Mouse (Mus musculus) heart, adult 9 months (tissue): Measurements from ENCODE around the gene Rab11fip5.

Experiments
- DNase-seq, 2 experiments: peaks; one replicate each; pipeline ENCODE4 v3.0.0; 2022; ENCODE audit warnings: low spot score in 2 of 2

The Rab11fip5 gene

DNA sequence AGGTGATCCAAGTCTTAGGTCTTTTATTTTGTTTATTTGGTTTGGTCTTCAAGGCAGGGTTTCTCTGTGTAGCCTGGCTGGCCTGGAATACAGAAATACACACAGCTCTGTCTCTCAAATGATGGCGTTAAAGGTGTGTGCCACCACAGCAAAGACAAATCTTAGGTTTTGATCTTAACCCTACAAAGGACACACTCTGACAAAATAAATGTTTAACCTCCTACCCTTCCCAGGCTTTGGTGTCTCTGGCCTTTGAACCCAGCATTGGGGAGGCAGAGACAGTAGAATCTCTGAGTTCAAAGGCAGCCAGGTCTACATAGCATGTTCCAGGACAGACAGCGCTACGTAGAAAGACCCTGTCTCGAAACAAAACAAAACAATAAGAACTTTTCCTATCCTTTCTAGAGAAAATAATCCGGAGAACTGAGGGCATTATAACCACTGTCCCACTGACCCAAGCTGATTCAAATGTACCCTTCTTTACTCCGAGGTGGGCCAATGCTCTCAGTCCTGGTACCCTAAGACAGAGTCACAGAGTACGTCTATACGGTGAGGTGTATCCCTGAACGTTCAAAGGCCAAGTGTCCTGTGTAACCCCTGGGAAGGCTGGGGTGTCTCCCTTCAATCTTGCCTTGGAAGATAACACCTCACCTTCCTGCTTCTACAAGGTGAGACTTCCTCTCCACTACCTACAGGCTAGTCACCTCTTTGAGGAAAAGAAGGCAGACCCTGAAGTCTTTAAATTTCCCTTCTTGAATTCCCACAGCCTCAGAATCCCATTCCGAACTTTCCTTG is 1.2 kb downstream of the Rab11fip5 start:
- DNase-seq, result no peak

- peak in 1 of 2 experiments; percentile 59 for DNase-seq
These were observed 1.9 kb downstream of the Rab11fip5 start for GRCm38 (mm10) chr6:85372496-85372895.

GRCm38 (mm10) chr6:85371859-85372405 is 2.5 kb downstream of the Rab11fip5 start:
- no peak for DNase-seq

GRCm38 (mm10) chr6:85370666-85371430 is 3.6 kb downstream of the Rab11fip5 start:
- DNase-seq, result no peak

DNA sequence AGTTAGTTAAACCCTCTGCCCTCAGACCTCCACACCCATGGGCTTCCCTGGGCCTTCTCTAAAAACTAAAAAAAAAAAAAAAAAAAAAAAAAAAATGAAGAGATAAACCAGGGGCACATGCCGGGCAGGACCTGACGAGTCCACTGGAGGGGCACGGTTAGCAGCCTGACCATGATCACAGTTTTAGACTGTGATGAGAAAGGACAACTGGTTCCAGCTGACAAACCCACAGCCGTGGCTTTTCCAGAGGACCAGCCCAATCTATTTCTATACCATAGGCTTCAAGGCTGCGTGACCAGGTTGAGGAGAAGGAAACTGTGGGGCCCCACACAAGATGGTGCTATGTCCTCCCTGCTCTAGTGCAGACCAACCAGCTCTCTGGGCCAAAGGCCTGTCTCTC is 4.4 kb downstream of the Rab11fip5 start:
- DNase-seq, result no peak

GRCm38 (mm10) chr6:85369181-85369860 is 5.1 kb downstream of the Rab11fip5 start:
- peak; percentile 87 to 90 for DNase-seq

DNA sequence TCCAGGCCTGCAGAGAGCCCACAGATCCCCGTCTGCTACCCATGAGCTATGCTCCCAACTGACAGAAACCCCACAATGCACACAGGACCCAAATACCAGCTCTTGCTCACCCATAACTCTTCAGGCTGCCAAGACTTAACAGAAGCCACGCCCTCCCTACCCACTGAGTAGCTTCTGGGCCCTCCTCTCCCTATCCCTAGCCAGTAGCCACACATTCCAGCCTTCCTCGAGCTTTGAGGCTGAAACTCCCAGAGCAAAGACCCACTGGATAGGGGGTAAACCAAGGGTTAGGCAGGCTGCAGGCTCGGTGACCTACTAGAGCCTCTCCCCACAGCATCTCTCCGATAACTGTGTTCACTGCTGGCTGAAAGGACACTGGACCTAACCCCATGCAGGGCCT is 5.7 kb downstream of the Rab11fip5 start:
- DNase-seq, result no peak

GRCm38 (mm10) chr6:85368166-85368565 is 6.3 kb downstream of the Rab11fip5 start:
- no peak for DNase-seq

DNA sequence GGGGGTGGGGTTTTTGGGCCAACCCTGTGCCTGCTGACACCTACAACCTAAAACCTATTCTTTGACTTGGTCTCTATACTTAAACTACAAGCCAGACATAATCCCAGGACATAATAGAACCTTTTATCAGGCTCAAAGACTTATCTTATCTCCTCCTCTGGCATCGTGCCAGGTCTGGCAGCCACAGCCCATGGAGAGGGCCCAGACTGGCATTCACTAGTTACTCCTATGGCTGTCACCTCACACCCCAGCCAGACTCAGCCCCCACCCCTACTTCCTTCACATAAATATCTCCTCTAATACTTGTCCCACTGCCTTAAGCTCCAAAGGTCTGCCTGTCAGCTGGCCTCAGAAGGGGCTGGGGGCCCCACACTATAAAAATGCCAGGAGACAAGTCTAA is 8.0 kb downstream of the Rab11fip5 start:
- DNase-seq, result no peak

DNA sequence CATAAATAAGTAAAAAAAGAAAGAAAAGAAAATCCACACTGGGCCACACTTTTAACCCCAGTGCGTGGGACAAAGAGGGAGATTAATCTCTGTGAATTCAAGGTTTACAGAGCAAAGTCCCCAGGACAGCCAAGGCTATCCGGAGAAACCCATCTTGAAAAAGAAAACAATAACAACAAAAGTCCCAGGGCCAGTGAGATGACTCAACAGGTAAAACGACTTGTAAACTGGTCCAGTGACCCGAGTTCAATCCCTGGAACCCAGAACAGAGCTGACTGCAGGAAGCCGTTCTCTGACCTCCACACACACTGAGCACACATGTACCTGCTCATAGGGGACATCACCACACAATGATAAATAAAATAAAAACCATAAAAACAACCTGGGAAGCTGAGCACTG is 10.0 kb downstream of the Rab11fip5 start:
- DNase-seq, result no peak

DNA sequence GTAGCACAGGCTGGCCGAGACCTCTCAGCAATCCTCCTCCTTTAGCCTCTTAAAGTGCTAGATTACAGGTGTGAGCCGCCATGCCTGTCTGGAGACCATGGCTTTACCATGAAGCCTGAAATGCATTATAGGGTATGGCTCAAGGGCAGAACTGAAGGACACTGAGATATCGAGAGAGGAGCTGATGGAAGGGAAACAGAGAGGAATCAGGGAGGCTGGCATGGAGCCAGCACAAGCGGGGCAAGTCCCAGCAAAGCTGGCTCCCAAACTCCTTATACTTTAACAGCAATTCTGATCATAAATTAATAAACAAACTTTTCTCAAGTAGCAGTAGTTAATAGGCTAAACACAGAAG is 10.6 kb downstream of the Rab11fip5 start:
- DNase-seq, result no peak

DNA sequence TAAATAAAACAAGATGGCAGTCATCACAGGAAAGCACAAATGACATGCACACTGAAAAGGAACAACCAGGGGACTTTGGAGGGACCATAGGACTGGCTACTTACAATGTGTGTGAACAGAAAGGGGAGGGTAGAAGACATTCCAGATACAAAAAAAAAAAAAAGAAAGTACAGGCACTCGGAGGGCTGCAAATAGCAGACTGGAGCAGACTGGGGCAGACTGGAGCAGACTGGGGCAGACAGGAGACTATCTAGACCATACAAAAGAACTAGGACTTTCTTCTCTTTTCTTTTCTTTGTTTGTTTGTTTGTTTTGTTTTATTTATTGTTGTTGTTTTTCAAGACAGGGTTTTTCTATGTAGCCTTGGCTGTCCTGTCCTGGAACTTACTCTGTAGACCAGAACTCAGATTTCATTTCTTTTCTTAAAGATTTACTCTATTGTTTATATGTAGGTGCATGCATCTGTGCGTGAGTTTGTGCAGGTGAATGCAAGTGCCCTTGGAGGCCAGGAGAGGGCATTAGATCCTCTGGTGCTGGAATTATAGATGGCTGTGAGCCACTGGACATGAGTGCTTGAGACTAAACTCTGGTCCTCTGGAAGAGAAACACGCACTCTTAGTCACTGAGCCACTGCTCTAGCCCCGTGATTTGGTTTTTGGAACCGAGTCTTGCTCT is 11.1 kb downstream of the Rab11fip5 start:
- no peak for DNase-seq

DNA sequence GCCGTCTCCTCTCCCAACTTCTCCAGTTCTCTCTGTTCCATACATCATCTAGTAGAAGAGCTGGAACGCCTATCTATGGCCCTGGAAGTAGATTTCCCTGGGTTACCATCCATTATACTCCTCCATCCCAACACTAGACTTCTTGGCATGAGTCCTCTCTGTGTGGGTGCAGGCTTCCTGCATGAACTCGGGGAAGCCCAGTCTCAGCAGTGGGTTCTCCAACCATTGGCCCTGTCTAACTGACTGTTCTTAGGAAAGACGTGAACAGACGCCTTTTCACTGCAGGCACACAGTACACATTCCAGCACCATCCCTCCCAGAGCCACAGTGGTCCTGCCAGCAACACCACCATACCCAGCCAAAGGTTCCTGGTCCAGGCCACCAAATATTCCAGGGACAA is 11.8 kb downstream of the Rab11fip5 start:
- no peak for DNase-seq

DNA sequence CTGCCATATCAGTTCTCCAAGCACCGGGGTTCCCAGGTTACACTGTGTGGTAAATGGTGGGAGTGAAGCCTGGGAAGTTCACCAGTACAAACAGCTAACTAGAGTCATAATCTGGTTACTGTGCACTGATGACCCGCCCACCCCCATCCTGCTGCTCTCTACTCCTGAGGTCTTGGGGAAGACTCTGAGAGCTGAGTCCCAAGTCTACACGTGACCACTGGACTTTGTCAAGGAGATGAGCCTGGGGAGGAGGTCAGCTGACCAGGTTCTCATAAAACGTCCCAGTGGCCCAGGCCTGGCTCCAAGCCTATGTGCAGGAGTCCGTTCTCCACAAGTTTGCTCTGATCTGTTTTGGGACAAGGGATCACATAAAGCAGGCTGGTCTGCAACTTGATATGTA is 14.1 kb downstream of the Rab11fip5 start:
- no peak for DNase-seq

DNA sequence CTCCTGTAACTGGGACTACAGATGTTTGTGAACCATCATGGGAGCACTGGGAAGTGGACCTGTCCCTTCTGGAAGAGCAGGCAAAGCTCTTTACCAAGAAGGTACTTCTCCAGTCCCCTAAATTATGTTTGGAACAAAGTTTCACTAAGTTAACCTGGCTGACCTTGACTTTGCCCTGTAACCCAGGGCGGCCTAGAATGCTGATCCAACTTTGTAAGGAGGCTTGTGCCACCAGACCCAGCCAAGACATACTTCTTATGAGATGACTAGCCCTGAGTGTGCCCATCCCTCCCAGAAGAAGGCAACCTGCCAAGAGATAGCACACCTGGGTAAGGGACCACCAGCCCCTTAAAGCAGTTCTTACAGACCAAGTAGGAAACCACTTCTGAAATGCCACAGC is 15.6 kb downstream of the Rab11fip5 start:
- no peak for DNase-seq

GRCm38 (mm10) chr6:85356682-85357465 is 17.6 kb downstream of the Rab11fip5 start:
- DNase-seq, result no peak

GRCm38 (mm10) chr6:85355753-85356152 is 18.7 kb downstream of the Rab11fip5 start:
- DNase-seq, result no peak

DNA sequence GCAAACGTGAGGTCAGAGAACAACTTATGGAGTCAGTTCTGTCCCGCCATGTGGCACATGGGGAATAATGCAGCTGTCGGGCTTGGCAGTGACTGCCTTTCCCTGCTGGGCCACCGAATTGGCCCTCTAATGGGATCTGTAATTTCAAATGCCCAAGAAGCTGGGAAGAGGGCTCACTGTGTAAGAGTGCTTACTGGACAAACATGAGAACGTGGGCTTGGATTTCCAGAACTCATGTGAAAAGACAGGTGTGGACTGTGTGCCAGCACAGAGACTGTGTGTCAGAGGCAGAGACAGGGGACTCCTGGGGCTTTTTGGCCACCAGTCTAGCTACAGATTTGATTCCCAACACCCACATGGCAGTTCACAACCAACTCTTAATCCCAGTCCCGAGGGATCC is 19.7 kb downstream of the Rab11fip5 start:
- no peak for DNase-seq

DNA sequence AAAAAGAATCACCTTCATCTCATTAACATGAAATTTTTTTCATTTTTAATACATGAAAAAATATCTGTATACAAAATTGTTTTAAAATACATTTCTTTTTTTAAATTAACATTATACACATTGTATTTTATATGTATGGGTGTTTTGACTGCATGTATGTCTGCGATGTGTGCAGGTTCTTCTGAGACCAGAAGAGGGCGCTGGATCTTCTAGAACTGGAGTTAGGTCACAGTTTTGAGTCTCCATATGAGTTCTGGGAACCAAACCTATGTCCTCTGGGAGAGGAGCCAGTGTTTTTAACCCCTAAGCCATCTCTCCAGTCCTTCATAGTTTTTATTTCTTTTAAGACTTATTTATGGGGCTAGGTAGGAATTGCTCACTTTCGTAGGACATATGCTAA is 20.7 kb downstream of the Rab11fip5 start:
- no peak for DNase-seq

- no peak for DNase-seq
These were observed 24.3 kb downstream of the Rab11fip5 start for GRCm38 (mm10) chr6:85350157-85350556.

DNA sequence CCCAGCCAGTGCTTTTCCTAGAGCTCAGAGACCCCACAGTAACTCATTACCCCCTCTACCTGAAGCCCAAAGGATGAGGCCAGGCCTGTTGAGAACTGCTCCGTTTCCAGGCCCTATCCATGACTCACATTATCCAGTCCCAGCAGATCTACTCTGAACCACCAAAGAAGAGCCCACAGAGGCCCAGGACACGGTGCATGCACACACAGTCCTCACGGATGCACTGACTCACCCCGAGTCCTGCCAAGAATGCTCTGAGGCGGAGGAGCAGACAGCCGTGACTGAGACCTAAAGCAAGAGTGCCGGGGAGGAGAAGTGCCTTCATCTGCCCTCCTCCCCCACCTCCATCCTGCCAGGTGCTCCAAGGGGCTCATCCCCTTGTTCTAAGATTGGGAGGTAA is 25.2 kb downstream of the Rab11fip5 start:
- no peak for DNase-seq
